ENCODE assay signal across 9 mouse cellular contexts in genomic region chr12:101977404-101977915, GRCm38 (mm10). TPM values are rescaled to one million over a fixed set of nuclear protein-coding genes. Genes with fewer than 3 reads are reported as not detected.
DNase-seq lines count a peak whose midpoint lies in the region; ATAC-seq and TF ChIP-seq lines count a peak whose summit lies in the region.
"Had no signal": no experiment of that assay in that cellular context is flagged by ENCODE, and none has a peak within 500 bp of the region (broad histone marks: within the 10 kb centered on the region; RNA-seq: fewer than 3 reads in every experiment).

No protein-coding gene starts in this region.

- H3K4me1 ChIP-seq in kidney, embryonic 14.5 days (ENCODE audit: control insufficient read depth, insufficient read depth, low read length), result peaks cover 16% of the 10 kb centered on the region
- peaks cover 38% of the 10 kb centered on the region for H3K4me1 ChIP-seq in bone marrow macrophage, adult 2 months (ENCODE audit: control insufficient read depth, insufficient read depth, low read length)
- H3K4me1 ChIP-seq in hindbrain, postnatal 0 days (ENCODE audit: insufficient read depth, low read length), result peaks cover 10% of the 10 kb centered on the region; the same call in 1 of the 2 replicates
- peaks cover 23% of the 10 kb centered on the region for H3K4me1 ChIP-seq in midbrain, embryonic 16.5 days (ENCODE audit: control insufficient read depth, insufficient read depth, low read length)

- no peak for ATAC-seq in kidney, embryonic 14.5 days (ENCODE audit: low FRiP score, low TSS enrichment)
- no peak for ATAC-seq in hindbrain, postnatal 0 days
- ATAC-seq in midbrain, embryonic 16.5 days, result no peak

- H3K27me3 ChIP-seq in kidney, embryonic 14.5 days (ENCODE audit: control insufficient read depth, insufficient read depth, low read length), result no peaks in the 10 kb centered on the region
- H3K27me3 ChIP-seq in hindbrain, postnatal 0 days (ENCODE audit: insufficient read depth, low read length), result no peaks in the 10 kb centered on the region
- H3K27me3 ChIP-seq in midbrain, embryonic 16.5 days (ENCODE audit: control insufficient read depth, insufficient read depth, low read depth, low read length), result no peaks in the 10 kb centered on the region

- H3K4me3 ChIP-seq in kidney, embryonic 14.5 days (ENCODE audit: low read length), result peak overlapping the region; percentile 92; the same call in 1 of the 2 replicates
- peak overlapping the region; percentile 83; the same call in 1 of the 2 replicates for H3K4me3 ChIP-seq in bone marrow macrophage, adult 2 months (ENCODE audit: insufficient read depth, low read length)
- H3K4me3 ChIP-seq in hindbrain, postnatal 0 days (ENCODE audit: low read length), result no peak overlapping the region
- H3K4me3 ChIP-seq in midbrain, embryonic 16.5 days (ENCODE audit: low read depth, low read length), result no peak overlapping the region

- TF ChIP-seq CTCF in bone marrow macrophage, adult 2 months (IDR thresholded peaks at IDR 0.05; ENCODE audit: low read depth, low read length), result no peak
- no peak for TF ChIP-seq CTCF in hindbrain, postnatal 0 days (IDR thresholded peaks at IDR 0.05; ENCODE audit: low read depth)

- no peak overlapping the region for H3K27ac ChIP-seq in kidney, embryonic 14.5 days (ENCODE audit: low read depth, low read length)
- H3K27ac ChIP-seq in bone marrow macrophage, adult 2 months (ENCODE audit: insufficient read depth, low read depth, low read length), result no peak overlapping the region
- H3K27ac ChIP-seq in hindbrain, postnatal 0 days, result no peak overlapping the region
- H3K27ac ChIP-seq in midbrain, embryonic 16.5 days (ENCODE audit: low read length), result no peak overlapping the region
- H3K27ac ChIP-seq: left cerebral cortex, adult 2 months had no signal

- TF ChIP-seq POLR2A in bone marrow macrophage, adult 2 months (IDR thresholded peaks at IDR 0.05; ENCODE audit: borderline replicate concordance, low read depth, low read length), result no peak

- H3K36me3 ChIP-seq in kidney, embryonic 14.5 days (ENCODE audit: control insufficient read depth, insufficient read depth, low read length), result peaks cover 5% of the 10 kb centered on the region; the same call in 1 of the 2 replicates
- no peaks in the 10 kb centered on the region for H3K36me3 ChIP-seq in hindbrain, postnatal 0 days (ENCODE audit: insufficient read depth, low read length)
- peaks cover 1% of the 10 kb centered on the region; the same call in 1 of the 2 replicates for H3K36me3 ChIP-seq in midbrain, embryonic 16.5 days (ENCODE audit: control insufficient read depth, insufficient read depth, low read length)

- H3K4me2 ChIP-seq in kidney, embryonic 14.5 days (replicated peaks; ENCODE audit: low read depth, low read length), result peak overlapping the region; percentile 48
- peak overlapping the region; percentile 65; the same call in 1 of the 2 replicates for H3K4me2 ChIP-seq in hindbrain, postnatal 0 days (ENCODE audit: low read depth, low read length)
- H3K4me2 ChIP-seq in midbrain, embryonic 16.5 days (ENCODE audit: low read length), result peak overlapping the region; percentile 54

- no peaks in the 10 kb centered on the region for H3K9me3 ChIP-seq in kidney, embryonic 14.5 days (ENCODE audit: control insufficient read depth, low read length)
- H3K9me3 ChIP-seq in hindbrain, postnatal 0 days (ENCODE audit: low read length), result no peaks in the 10 kb centered on the region
- H3K9me3 ChIP-seq in midbrain, embryonic 16.5 days (replicated peaks; ENCODE audit: control insufficient read depth, low read length, poor library complexity, severe bottlenecking), result no peaks in the 10 kb centered on the region

- no peak overlapping the region for H3K9ac ChIP-seq in kidney, embryonic 14.5 days (ENCODE audit: low read depth, low read length)
- H3K9ac ChIP-seq in hindbrain, postnatal 0 days (replicated peaks; ENCODE audit: low read length), result no peak overlapping the region
- 0 out of 2 replicates have a peak overlapping the region, but pooled peaks have one; percentile 3 for H3K9ac ChIP-seq in midbrain, embryonic 16.5 days (ENCODE audit: low read depth, low read length)

- DNase-seq in kidney, adult 11 months, result no peak
- no peak for DNase-seq in hindbrain, postnatal 0 days (ENCODE audit: low spot score)
- DNase-seq in cerebellum, adult 9-11 months, result no peak
- no peak for DNase-seq in cerebellum, postnatal 10 days
- DNase-seq in embryo, embryonic 9.5 days (ENCODE audit: extremely low spot score), result no peak

- WGBS in kidney, embryonic 14.5 days, result 92% methylated on average over 10 of the region's 10 CpGs
- 92% methylated on average over 10 of the region's 10 CpGs for WGBS in hindbrain, postnatal 0 days
- WGBS in midbrain, embryonic 16.5 days, result 92% methylated on average over 10 of the region's 10 CpGs

RNA-seq across cellular contexts. Expression of gene Cpsf2, which starts 1.7 kb away (rescaled TPM):
- 26.7 and 35.3 TPM in 2 replicates for polyA plus RNA-seq in kidney, embryonic 14.5 days (2014; fragmentation: Nextera tagmentation; extraction: Ambion mirVana)
- 22.2 and 22.4 TPM in 2 replicates for polyA plus RNA-seq in bone marrow macrophage, adult 2 months (2012; ENCODE audit: insufficient read depth, insufficient read length, missing spikeins)
- total RNA-seq in hindbrain, postnatal 0 days (2014; rRNA removed), result 19.7 and 20.9 TPM in 2 replicates
- polyA plus RNA-seq in hindbrain, postnatal 0 days (2015; fragmentation: Nextera tagmentation; extraction: Ambion mirVana), result 26.9 and 27.2 TPM in 2 replicates
- polyA plus RNA-seq in midbrain, embryonic 16.5 days (2015; fragmentation: Nextera tagmentation; extraction: Ambion mirVana), result 29.8 and 32.3 TPM in 2 replicates

RNA-seq across cellular contexts. Expression of gene Atxn3, which starts 19.4 kb away (rescaled TPM):
- polyA plus RNA-seq in kidney, embryonic 14.5 days (2014; fragmentation: Nextera tagmentation; extraction: Ambion mirVana), result 18.2 and 19.4 TPM in 2 replicates
- polyA plus RNA-seq in bone marrow macrophage, adult 2 months (2012; ENCODE audit: insufficient read depth, insufficient read length, missing spikeins), result 39.5 and 43.3 TPM in 2 replicates
- 8.3 and 24.2 TPM in 2 replicates for total RNA-seq in hindbrain, postnatal 0 days (2014; rRNA removed)
- 7.6 and 8.9 TPM in 2 replicates for polyA plus RNA-seq in hindbrain, postnatal 0 days (2015; fragmentation: Nextera tagmentation; extraction: Ambion mirVana)
- polyA plus RNA-seq in midbrain, embryonic 16.5 days (2015; fragmentation: Nextera tagmentation; extraction: Ambion mirVana), result 13.5 and 13.6 TPM in 2 replicates

Comparison
In these comparisons a context has a peak if more than half of its experiments do, and no peak if none do; other contexts are left out.
1. H3K4me3 ChIP-seq: peak in kidney, embryonic 14.5 days (single experiment) and bone marrow macrophage, adult 2 months (single experiment); none in hindbrain, postnatal 0 days (single experiment) and midbrain, embryonic 16.5 days (single experiment).
2. Peak in every context shown above with its lines, with median percentiles within 50 percentile points of each other: H3K4me2 ChIP-seq.